Mouse (Mus musculus): ENCODE results near the gene Gm26897. TPM values are rescaled to one million over a fixed set of nuclear protein-coding genes. Genes with fewer than 3 reads are reported as not detected.

Gm26897 gene
- polyA plus RNA-seq, 1 experiment = not detected

GRCm38 (mm10) chr5:111776246-111776645 is 42.5 kb downstream of the Gm26897 start:
- Histone ChIP-seq H3K4me3 (ENCODE audit: low read depth, low read length) (no peak overlapping the region), H3K9me3 (replicated peaks; ENCODE audit: control insufficient read depth, insufficient read depth, low read length, poor library complexity, severe bottlenecking) (no peaks in the 10 kb centered on the region), H3K27me3 (ENCODE audit: control insufficient read depth, insufficient read depth, low read length, poor library complexity, severe bottlenecking) (no peaks in the 10 kb centered on the region), H3K36me3 (ENCODE audit: control insufficient read depth, insufficient read depth, low read length, poor library complexity, severe bottlenecking) (no peaks in the 10 kb centered on the region), H3K9ac (ENCODE audit: low read depth, poor library complexity, severe bottlenecking) (no peak overlapping the region), H3K4me1 (ENCODE audit: control insufficient read depth, insufficient read depth, low read length) (peaks cover 3% of the 10 kb centered on the region), H3K27ac (ENCODE audit: insufficient read depth, low read length) (no peak overlapping the region)
- no peak for TF ChIP-seq CTCF (IDR thresholded peaks at IDR 0.05; ENCODE audit: low read depth, low read length)
- no peak for TF ChIP-seq EP300 (IDR thresholded peaks at IDR 0.05; ENCODE audit: insufficient read depth, low read depth, low read length)
- no peak for TF ChIP-seq POLR2A (IDR thresholded peaks at IDR 0.05; ENCODE audit: insufficient read depth, low read length)

GRCm38 (mm10) chr5:111778093-111778492 is 44.4 kb downstream of the Gm26897 start:
- Histone ChIP-seq H3K36me3 (ENCODE audit: control insufficient read depth, insufficient read depth, low read length, poor library complexity, severe bottlenecking) (no peaks in the 10 kb centered on the region), H3K4me3 (ENCODE audit: low read depth, low read length) (no peak overlapping the region), H3K4me1 (ENCODE audit: control insufficient read depth, insufficient read depth, low read length) (no peaks in the 10 kb centered on the region), H3K9ac (ENCODE audit: low read depth, poor library complexity, severe bottlenecking) (no peak overlapping the region), H3K9me3 (replicated peaks; ENCODE audit: control insufficient read depth, insufficient read depth, low read length, poor library complexity, severe bottlenecking) (no peaks in the 10 kb centered on the region), H3K27me3 (ENCODE audit: control insufficient read depth, insufficient read depth, low read length, poor library complexity, severe bottlenecking) (no peaks in the 10 kb centered on the region), H3K27ac (ENCODE audit: insufficient read depth, low read length) (no peak overlapping the region)
- TF ChIP-seq CTCF (IDR thresholded peaks at IDR 0.05; ENCODE audit: low read depth, low read length) = no peak
- TF ChIP-seq EP300 (IDR thresholded peaks at IDR 0.05; ENCODE audit: insufficient read depth, low read depth, low read length) = no peak
- TF ChIP-seq POLR2A (IDR thresholded peaks at IDR 0.05; ENCODE audit: insufficient read depth, low read length) = no peak

GRCm38 (mm10) chr5:111779776-111780485 is 46.2 kb downstream of the Gm26897 start:
- Histone ChIP-seq H3K9me3 (replicated peaks; ENCODE audit: control insufficient read depth, insufficient read depth, low read length, poor library complexity, severe bottlenecking) (no peaks in the 10 kb centered on the region), H3K9ac (ENCODE audit: low read depth, poor library complexity, severe bottlenecking) (no peak overlapping the region), H3K4me3 (ENCODE audit: low read depth, low read length) (no peak overlapping the region), H3K4me1 (ENCODE audit: control insufficient read depth, insufficient read depth, low read length) (no peaks in the 10 kb centered on the region), H3K36me3 (ENCODE audit: control insufficient read depth, insufficient read depth, low read length, poor library complexity, severe bottlenecking) (no peaks in the 10 kb centered on the region), H3K27ac (ENCODE audit: insufficient read depth, low read length) (no peak overlapping the region), H3K27me3 (ENCODE audit: control insufficient read depth, insufficient read depth, low read length, poor library complexity, severe bottlenecking) (no peaks in the 10 kb centered on the region)
- TF ChIP-seq CTCF (IDR thresholded peaks at IDR 0.05; ENCODE audit: low read depth, low read length) (no peak), POLR2A (IDR thresholded peaks at IDR 0.05; ENCODE audit: insufficient read depth, low read length) (no peak), EP300 (IDR thresholded peaks at IDR 0.05; ENCODE audit: insufficient read depth, low read depth, low read length) (no peak)
